Mouse (Mus musculus): ENCODE data around the gene 1700037C18Rik. TPM values are rescaled to one million over a fixed set of nuclear protein-coding genes. Genes with fewer than 3 reads are reported as not detected.

Gene 1700037C18Rik
- not detected for polyA plus RNA-seq (2014; fragmentation: Illumina TruSeq; extraction: RNeasy Lipid Tissue Mini Kit (QIAGEN cat#74804); ENCODE audit: low replicate concordance)

DNA sequence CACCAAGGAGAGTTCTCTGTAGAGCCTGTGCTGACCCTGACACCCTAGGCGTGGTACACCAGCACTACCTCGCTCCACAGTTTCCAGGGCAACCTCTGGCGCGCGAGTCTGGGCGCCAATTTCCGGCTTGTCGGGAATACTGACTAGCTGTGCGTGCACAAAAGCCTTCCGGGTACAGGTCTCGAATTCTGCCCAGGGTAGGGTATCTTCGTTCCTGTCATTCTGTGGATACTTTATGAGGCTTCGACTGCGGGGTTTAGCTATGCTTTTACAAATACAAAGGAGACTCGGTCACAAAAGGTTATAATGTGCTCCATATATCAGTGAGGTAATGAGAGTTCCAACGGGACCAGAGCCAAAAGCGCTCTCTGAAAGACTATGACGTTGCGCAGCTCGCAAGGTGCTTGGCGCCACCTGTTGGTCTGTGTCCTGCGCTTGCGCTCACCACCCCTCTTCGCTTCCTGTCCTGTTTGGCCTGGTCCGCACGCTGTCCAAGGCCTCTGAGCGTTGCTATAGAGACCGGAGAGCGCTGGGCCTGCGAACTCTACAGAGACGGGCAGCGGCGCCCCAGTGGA lies at the start of gene 1700037C18Rik, which contains the start of gene Cluap1:
Gene 1700037C18Rik (minus strand): TSS at position 153 of the 575 bp plus-strand sequence.
Gene Cluap1 (plus strand): TSS at position 265 of the 575 bp plus-strand sequence.

DNA sequence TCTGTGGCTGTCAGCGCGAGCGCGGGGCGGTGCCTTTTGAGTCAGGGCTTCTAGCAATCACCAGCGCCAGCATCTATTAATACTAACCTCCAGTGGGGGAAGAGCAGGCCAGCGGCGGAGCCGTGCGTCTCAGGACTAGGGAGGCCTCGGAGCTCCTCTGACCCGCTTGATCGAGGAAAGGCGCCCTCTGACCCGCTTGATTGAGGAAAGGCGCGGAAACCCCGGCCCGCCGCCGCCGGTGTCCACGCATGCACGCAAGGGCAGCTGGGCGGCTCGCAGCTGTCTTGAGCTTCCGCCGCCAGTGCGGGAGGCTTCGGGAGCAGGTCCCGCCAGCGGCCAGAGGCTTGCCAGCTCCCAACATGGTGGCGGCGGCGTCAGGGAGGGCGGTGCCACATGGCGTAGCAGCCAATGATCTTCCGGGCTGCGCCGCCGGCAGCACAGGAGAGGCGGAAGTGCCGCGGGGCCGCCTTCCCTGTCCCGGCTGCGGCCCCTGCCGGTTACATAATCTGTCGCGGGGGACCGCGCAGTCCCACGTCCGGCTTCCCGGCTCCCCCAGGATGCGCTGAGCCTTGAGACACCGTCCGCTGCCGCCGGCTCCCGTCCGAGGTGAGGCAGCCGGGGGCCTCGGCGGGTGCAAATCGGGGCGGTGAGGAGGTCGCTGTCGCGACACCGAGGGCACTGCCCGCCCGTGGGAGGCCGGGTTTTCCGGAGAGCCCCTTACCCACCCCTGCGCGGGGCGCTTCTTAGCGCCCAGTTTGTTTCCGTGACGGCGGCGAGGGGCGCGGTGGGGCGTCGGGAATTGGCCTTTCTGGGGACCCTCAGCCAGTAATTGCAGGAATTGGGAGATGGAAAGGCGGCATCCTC lies 24.1 kb downstream of the 1700037C18Rik start, which contains the start of the genes Zfp597 and Gm20695:
Gene Zfp597 (minus strand): TSS at position 361 of the 864 bp plus-strand sequence.
Gene Gm20695 (plus strand): TSS at position 448 of the 864 bp plus-strand sequence.

DNA sequence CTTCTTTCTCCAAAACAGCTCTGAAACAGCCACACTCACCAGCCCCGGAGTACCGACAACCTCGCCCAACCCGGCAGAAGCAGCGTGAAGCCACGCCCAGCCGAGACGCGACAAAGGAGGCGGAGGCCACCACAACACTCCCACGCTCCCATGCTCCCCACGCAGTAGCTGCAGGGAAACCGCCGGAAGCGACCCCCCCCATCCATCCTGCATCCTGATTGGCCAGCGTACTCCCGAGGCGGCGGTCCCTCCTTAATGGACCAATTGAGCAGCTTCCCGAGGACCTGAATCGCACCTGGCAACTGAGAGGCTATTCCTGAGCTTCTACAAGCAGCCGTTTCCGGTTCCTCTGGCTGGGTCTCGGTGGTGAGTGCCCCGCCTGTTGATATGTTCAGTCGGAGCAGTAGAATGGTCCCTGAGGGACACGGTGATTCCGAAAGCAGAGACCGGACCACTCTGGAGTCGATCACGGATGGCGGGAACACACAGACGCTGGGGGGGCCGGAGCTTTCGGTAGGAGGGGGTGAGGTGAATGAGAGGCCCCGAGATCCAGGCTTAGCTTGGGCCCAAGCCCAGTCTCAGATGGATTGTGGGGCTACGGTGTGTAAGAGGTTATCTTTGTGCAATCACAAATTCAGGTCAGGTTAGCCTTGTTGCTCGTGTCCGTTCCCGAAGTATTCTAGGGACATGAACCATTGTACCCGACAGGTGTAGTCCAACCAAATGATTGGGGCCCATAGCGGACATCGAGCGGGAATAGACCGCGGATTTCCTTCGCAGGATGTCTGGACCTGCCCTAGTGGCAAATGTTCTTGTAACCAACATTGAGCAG lies 36.1 kb downstream of the 1700037C18Rik start, which contains the start of gene Naa60:
Gene Naa60 (plus strand): TSS at position 160 of the 832 bp plus-strand sequence.

DNA sequence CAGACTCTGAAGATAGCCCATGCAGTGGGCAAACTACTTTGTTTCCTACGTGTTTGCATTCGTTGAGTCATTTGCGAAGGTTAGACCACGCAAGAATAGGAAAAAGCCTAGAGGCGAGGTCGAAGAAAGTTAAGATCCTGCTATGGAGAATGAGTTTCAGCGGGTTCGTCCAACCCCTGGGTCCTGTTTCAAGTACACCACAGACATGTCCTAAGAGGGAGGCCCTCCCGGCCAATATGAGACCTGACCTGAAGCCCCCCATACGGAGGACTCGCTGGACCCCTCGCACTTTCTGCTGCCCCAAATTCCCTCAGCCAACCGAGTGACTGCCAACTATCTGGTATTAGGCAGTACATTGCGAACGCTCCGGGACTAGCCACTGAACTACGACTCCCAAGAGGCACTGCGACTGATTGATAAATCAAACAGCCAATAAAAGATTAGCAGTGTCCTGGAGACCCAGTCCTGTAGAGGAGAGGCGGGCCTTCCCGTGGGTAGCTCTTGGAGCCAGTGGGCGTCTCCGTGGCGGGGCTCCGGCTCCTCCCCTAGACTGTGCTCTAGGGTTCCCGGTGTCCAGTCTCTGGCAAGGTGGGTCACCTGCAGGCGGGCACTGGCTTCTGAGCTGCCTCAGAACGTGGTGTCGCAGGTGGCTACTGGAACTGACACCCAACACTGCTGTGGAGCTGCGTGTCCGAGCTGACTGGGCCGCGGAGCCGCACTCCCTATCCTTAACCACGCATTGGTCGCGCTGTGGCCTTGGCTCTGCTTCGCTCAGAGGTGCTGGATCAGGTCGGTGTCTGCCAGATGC lies 61.6 kb downstream of the 1700037C18Rik start, which contains the start of gene Zfp174:
Gene Zfp174 (plus strand): TSS at position 558 of the 808 bp plus-strand sequence.

Other genes starting within 250 kb of the 1700037C18Rik start
- 1.3 TPM for gene Mefv, start 190.6 kb downstream of the 1700037C18Rik start, polyA plus RNA-seq (2014; fragmentation: Illumina TruSeq; extraction: RNeasy Lipid Tissue Mini Kit (QIAGEN cat#74804); ENCODE audit: low replicate concordance)
- gene Zfp263, start 164.6 kb downstream of the 1700037C18Rik start, polyA plus RNA-seq (2014; fragmentation: Illumina TruSeq; extraction: RNeasy Lipid Tissue Mini Kit (QIAGEN cat#74804); ENCODE audit: low replicate concordance) = 39.3 TPM
- gene Olfr15, start 77.8 kb downstream of the 1700037C18Rik start, polyA plus RNA-seq (2014; fragmentation: Illumina TruSeq; extraction: RNeasy Lipid Tissue Mini Kit (QIAGEN cat#74804); ENCODE audit: low replicate concordance) = not detected
- gene Zfp174, start 61.4 kb downstream of the 1700037C18Rik start, polyA plus RNA-seq (2014; fragmentation: Illumina TruSeq; extraction: RNeasy Lipid Tissue Mini Kit (QIAGEN cat#74804); ENCODE audit: low replicate concordance) = 1.5 TPM
- gene Naa60, start 36.3 kb downstream of the 1700037C18Rik start, polyA plus RNA-seq (2014; fragmentation: Illumina TruSeq; extraction: RNeasy Lipid Tissue Mini Kit (QIAGEN cat#74804); ENCODE audit: low replicate concordance) = 150 TPM
- 14.5 TPM for gene Zfp597, start 24.1 kb downstream of the 1700037C18Rik start, polyA plus RNA-seq (2014; fragmentation: Illumina TruSeq; extraction: RNeasy Lipid Tissue Mini Kit (QIAGEN cat#74804); ENCODE audit: low replicate concordance)
- gene Gm20695, start 24.0 kb downstream of the 1700037C18Rik start, polyA plus RNA-seq (2014; fragmentation: Illumina TruSeq; extraction: RNeasy Lipid Tissue Mini Kit (QIAGEN cat#74804); ENCODE audit: low replicate concordance) = 1.3 TPM
- gene Cluap1, start 112 bp upstream of the 1700037C18Rik start, polyA plus RNA-seq (2014; fragmentation: Illumina TruSeq; extraction: RNeasy Lipid Tissue Mini Kit (QIAGEN cat#74804); ENCODE audit: low replicate concordance) = 10.1 TPM
- 2.1 TPM for gene Nlrc3, start 67.9 kb upstream of the 1700037C18Rik start, polyA plus RNA-seq (2014; fragmentation: Illumina TruSeq; extraction: RNeasy Lipid Tissue Mini Kit (QIAGEN cat#74804); ENCODE audit: low replicate concordance)
- gene Slx4, start 95.1 kb upstream of the 1700037C18Rik start, polyA plus RNA-seq (2014; fragmentation: Illumina TruSeq; extraction: RNeasy Lipid Tissue Mini Kit (QIAGEN cat#74804); ENCODE audit: low replicate concordance) = 16.0 TPM
- 226 TPM for gene Dnase1, start 128.3 kb upstream of the 1700037C18Rik start, polyA plus RNA-seq (2014; fragmentation: Illumina TruSeq; extraction: RNeasy Lipid Tissue Mini Kit (QIAGEN cat#74804); ENCODE audit: low replicate concordance)
- 23.0 TPM for gene Trap1, start 169.1 kb upstream of the 1700037C18Rik start, polyA plus RNA-seq (2014; fragmentation: Illumina TruSeq; extraction: RNeasy Lipid Tissue Mini Kit (QIAGEN cat#74804); ENCODE audit: low replicate concordance)

Data from small intestine, adult 10 weeks (tissue).